Mouse (Mus musculus): ENCODE results near the gene Unc13c. TPM values are rescaled to one million over a fixed set of nuclear protein-coding genes. Genes with fewer than 3 reads are reported as not detected.

Gene Unc13c
- polyA plus RNA-seq, 1 experiment from 2014 or later: 0.02 TPM

GRCm38 (mm10) chr9:73612896-73613295 is 355.9 kb downstream of the Unc13c start:
- ATAC-seq (ENCODE audit: low read depth): no peak
- Histone ChIP-seq H3K4me2 (ENCODE audit: low read depth, low read length) (no peak overlapping the region), H3K27ac (ENCODE audit: low read length) (no peak overlapping the region), H3K9ac (ENCODE audit: low read depth, low read length) (no peak overlapping the region), H3K4me3 (ENCODE audit: low read depth, low read length) (no peak overlapping the region), H3K9me3 (replicated peaks; ENCODE audit: control insufficient read depth, low read length) (no peaks in the 10 kb centered on the region), H3K4me1 (ENCODE audit: control insufficient read depth, low read depth, low read length) (no peaks in the 10 kb centered on the region), H3K36me3 (ENCODE audit: control insufficient read depth, insufficient read depth) (no peaks in the 10 kb centered on the region), H3K27me3 (ENCODE audit: control insufficient read depth, insufficient read depth, low read depth, low read length) (no peaks in the 10 kb centered on the region)
- 52% methylated on average over 4 of the region's 4 CpGs for WGBS (ENCODE audit: insufficient replicate concordance)

GRCm38 (mm10) chr9:73603921-73604320 is 364.8 kb downstream of the Unc13c start:
- Histone ChIP-seq H3K27me3 (ENCODE audit: control insufficient read depth, insufficient read depth, low read depth, low read length) (no peaks in the 10 kb centered on the region), H3K4me3 (ENCODE audit: low read depth, low read length) (no peak overlapping the region), H3K4me1 (ENCODE audit: control insufficient read depth, low read depth, low read length) (no peaks in the 10 kb centered on the region), H3K36me3 (ENCODE audit: control insufficient read depth, insufficient read depth) (no peaks in the 10 kb centered on the region), H3K9me3 (replicated peaks; ENCODE audit: control insufficient read depth, low read length) (no peaks in the 10 kb centered on the region), H3K9ac (ENCODE audit: low read depth, low read length) (no peak overlapping the region), H3K27ac (ENCODE audit: low read length) (no peak overlapping the region), H3K4me2 (ENCODE audit: low read depth, low read length) (no peak overlapping the region)
- no peak for ATAC-seq (ENCODE audit: low read depth)
- WGBS (ENCODE audit: insufficient replicate concordance): 37% methylated on average over 1 of the region's 1 CpGs

DNA sequence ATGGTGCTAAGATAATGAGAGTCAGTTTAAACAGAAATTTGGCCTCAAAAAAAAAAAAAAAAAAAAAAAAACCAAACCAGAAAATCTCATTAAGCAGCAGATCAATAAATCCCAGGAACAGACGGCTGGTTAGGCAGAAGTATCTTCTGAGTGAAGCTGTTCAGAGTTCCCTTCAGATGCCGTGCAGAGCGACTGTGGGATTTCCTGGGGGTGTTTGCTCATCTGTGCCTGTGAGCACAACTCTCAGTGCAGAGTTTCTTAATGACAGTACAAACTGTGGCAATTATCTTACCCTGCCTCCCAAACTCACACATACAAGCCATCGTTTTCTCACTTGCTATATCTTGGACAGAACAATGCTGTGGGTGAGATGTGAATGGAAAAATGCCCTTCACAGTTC is 403.2 kb downstream of the Unc13c start:
- WGBS (ENCODE audit: insufficient replicate concordance): 42% methylated on average over 4 of the region's 4 CpGs
- Histone ChIP-seq H3K9ac (ENCODE audit: low read depth, low read length) (no peak overlapping the region), H3K9me3 (replicated peaks; ENCODE audit: control insufficient read depth, low read length) (no peaks in the 10 kb centered on the region), H3K4me3 (ENCODE audit: low read depth, low read length) (no peak overlapping the region), H3K4me1 (ENCODE audit: control insufficient read depth, low read depth, low read length) (no peaks in the 10 kb centered on the region), H3K4me2 (ENCODE audit: low read depth, low read length) (no peak overlapping the region), H3K27ac (ENCODE audit: low read length) (no peak overlapping the region), H3K36me3 (ENCODE audit: control insufficient read depth, insufficient read depth) (no peaks in the 10 kb centered on the region), H3K27me3 (ENCODE audit: control insufficient read depth, insufficient read depth, low read depth, low read length) (no peaks in the 10 kb centered on the region)
- ATAC-seq (ENCODE audit: low read depth): no peak

DNA sequence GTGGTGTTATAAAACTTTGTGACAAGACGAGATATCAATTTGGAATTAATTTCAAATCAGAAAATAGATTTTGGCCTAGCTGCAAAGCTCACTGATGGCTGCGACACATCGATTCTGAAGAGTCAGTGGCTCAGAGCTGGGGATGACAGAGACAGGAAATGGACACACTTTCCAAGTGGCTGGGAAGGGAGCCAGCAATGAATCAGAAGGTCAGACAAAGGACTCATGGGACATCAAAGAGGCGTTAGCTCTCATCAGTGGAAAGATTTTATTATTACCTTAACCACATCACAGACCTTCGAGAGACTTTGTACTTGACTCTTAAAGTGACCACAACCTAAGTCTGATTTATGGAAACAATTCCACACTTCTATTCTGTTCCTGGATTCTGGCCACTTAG is 408.7 kb downstream of the Unc13c start:
- 56% methylated on average over 5 of the region's 5 CpGs for WGBS (ENCODE audit: insufficient replicate concordance)
- no peak for ATAC-seq (ENCODE audit: low read depth)
- no peak overlapping the region for H3K4me2 ChIP-seq (ENCODE audit: low read depth, low read length)

GRCm38 (mm10) chr9:73557805-73558204 is 411.0 kb downstream of the Unc13c start:
- no peaks in the 10 kb centered on the region for H3K36me3 ChIP-seq (ENCODE audit: control insufficient read depth, insufficient read depth)
- 58% methylated on average over 2 of the region's 2 CpGs for WGBS (ENCODE audit: insufficient replicate concordance)
- H3K4me2 ChIP-seq (ENCODE audit: low read depth, low read length): no peak overlapping the region
- no peaks in the 10 kb centered on the region for H3K27me3 ChIP-seq (ENCODE audit: control insufficient read depth, insufficient read depth, low read depth, low read length)
- H3K4me1 ChIP-seq (ENCODE audit: control insufficient read depth, low read depth, low read length): no peaks in the 10 kb centered on the region
- H3K4me3 ChIP-seq (ENCODE audit: low read depth, low read length): no peak overlapping the region
- H3K9ac ChIP-seq (ENCODE audit: low read depth, low read length): no peak overlapping the region
- H3K9me3 ChIP-seq (replicated peaks; ENCODE audit: control insufficient read depth, low read length): no peaks in the 10 kb centered on the region
- no peak for ATAC-seq (ENCODE audit: low read depth)
- H3K27ac ChIP-seq (ENCODE audit: low read length): no peak overlapping the region

More for the DNA sequence above, 408.7 kb downstream of the Unc13c start:
- no peaks in the 10 kb centered on the region for H3K36me3 ChIP-seq (ENCODE audit: control insufficient read depth, insufficient read depth)
- no peaks in the 10 kb centered on the region for H3K27me3 ChIP-seq (ENCODE audit: control insufficient read depth, insufficient read depth, low read depth, low read length)
- H3K4me3 ChIP-seq (ENCODE audit: low read depth, low read length): no peak overlapping the region
- no peaks in the 10 kb centered on the region for H3K4me1 ChIP-seq (ENCODE audit: control insufficient read depth, low read depth, low read length)
- H3K27ac ChIP-seq (ENCODE audit: low read length): no peak overlapping the region
- H3K9me3 ChIP-seq (replicated peaks; ENCODE audit: control insufficient read depth, low read length): no peaks in the 10 kb centered on the region
- no peak overlapping the region for H3K9ac ChIP-seq (ENCODE audit: low read depth, low read length)

DNA sequence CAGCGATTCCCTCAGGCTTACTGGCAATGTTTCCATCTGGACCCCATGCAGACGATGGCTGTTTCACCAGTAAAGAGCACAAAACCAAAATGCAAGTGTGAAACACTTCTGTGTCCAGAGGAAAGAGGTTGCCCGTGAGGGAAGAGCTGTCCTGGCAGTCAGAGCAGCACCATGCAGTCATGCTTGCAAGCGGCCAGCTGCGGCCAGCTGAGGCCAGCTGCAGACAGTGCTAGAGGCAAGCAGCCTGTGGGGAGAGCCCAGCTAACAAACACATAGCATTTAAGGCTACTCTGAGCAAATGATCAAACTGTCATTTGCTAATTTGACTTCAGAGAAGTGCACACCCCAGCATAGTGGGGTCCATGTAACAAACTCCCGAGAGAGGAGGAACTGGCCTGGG is 413.4 kb downstream of the Unc13c start:
- H3K9ac ChIP-seq (ENCODE audit: low read depth, low read length): no peak overlapping the region
- no peaks in the 10 kb centered on the region for H3K36me3 ChIP-seq (ENCODE audit: control insufficient read depth, insufficient read depth)
- H3K4me2 ChIP-seq (ENCODE audit: low read depth, low read length): no peak overlapping the region
- WGBS (ENCODE audit: insufficient replicate concordance): 63% methylated on average over 6 of the region's 6 CpGs
- no peak overlapping the region for H3K27ac ChIP-seq (ENCODE audit: low read length)
- H3K4me3 ChIP-seq (ENCODE audit: low read depth, low read length): no peak overlapping the region
- no peak for ATAC-seq (ENCODE audit: low read depth)
- H3K4me1 ChIP-seq (ENCODE audit: control insufficient read depth, low read depth, low read length): no peaks in the 10 kb centered on the region
- no peaks in the 10 kb centered on the region for H3K27me3 ChIP-seq (ENCODE audit: control insufficient read depth, insufficient read depth, low read depth, low read length)
- H3K9me3 ChIP-seq (replicated peaks; ENCODE audit: control insufficient read depth, low read length): no peaks in the 10 kb centered on the region

- Histone ChIP-seq H3K9me3 (replicated peaks; ENCODE audit: control insufficient read depth, low read length) (no peaks in the 10 kb centered on the region), H3K4me3 (ENCODE audit: low read depth, low read length) (no peak overlapping the region), H3K27me3 (ENCODE audit: control insufficient read depth, insufficient read depth, low read depth, low read length) (no peaks in the 10 kb centered on the region), H3K27ac (ENCODE audit: low read length) (no peak overlapping the region), H3K9ac (ENCODE audit: low read depth, low read length) (no peak overlapping the region), H3K4me2 (ENCODE audit: low read depth, low read length) (no peak overlapping the region), H3K4me1 (ENCODE audit: control insufficient read depth, low read depth, low read length) (no peaks in the 10 kb centered on the region), H3K36me3 (ENCODE audit: control insufficient read depth, insufficient read depth) (no peaks in the 10 kb centered on the region)
- WGBS (ENCODE audit: insufficient replicate concordance): 40% methylated on average over 3 of the region's 3 CpGs
- ATAC-seq (ENCODE audit: low read depth): no peak
These were observed 496.2 kb downstream of the Unc13c start for GRCm38 (mm10) chr9:73472568-73472967.

- Histone ChIP-seq H3K4me3 (ENCODE audit: low read depth, low read length) (no peak overlapping the region), H3K4me2 (ENCODE audit: low read depth, low read length) (no peak overlapping the region), H3K9ac (ENCODE audit: low read depth, low read length) (no peak overlapping the region), H3K27me3 (ENCODE audit: control insufficient read depth, insufficient read depth, low read depth, low read length) (no peaks in the 10 kb centered on the region), H3K4me1 (ENCODE audit: control insufficient read depth, low read depth, low read length) (no peaks in the 10 kb centered on the region), H3K27ac (ENCODE audit: low read length) (no peak overlapping the region), H3K36me3 (ENCODE audit: control insufficient read depth, insufficient read depth) (no peaks in the 10 kb centered on the region), H3K9me3 (replicated peaks; ENCODE audit: control insufficient read depth, low read length) (no peaks in the 10 kb centered on the region)
- WGBS (ENCODE audit: insufficient replicate concordance): 46% methylated on average over 2 of the region's 2 CpGs
- ATAC-seq (ENCODE audit: low read depth): no peak
These were observed 506.7 kb downstream of the Unc13c start for GRCm38 (mm10) chr9:73462027-73462426.

DNA sequence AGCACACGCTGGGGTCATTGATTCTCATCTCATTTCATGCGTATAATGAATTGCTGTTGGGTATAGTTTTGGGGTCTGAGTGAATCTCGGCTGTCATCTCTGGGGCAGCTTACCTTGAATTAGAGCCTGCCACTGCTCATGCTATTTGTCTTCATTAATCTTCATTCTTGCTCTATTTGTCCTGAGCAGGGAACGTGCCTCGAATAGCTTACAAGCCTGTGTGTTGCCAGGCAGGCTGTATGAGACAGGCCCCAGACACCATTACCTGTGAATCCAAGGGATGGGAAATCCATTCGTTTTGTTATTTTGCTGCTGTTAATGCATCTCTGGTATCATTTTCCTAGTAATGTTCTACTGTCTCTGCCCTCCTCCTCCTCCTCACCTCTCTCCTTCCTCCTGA is 518.8 kb downstream of the Unc13c start:
- Histone ChIP-seq H3K9ac (ENCODE audit: low read depth, low read length) (no peak overlapping the region), H3K27ac (ENCODE audit: low read length) (no peak overlapping the region), H3K4me3 (ENCODE audit: low read depth, low read length) (no peak overlapping the region), H3K4me2 (ENCODE audit: low read depth, low read length) (no peak overlapping the region), H3K27me3 (ENCODE audit: control insufficient read depth, insufficient read depth, low read depth, low read length) (no peaks in the 10 kb centered on the region), H3K9me3 (replicated peaks; ENCODE audit: control insufficient read depth, low read length) (no peaks in the 10 kb centered on the region), H3K36me3 (ENCODE audit: control insufficient read depth, insufficient read depth) (no peaks in the 10 kb centered on the region), H3K4me1 (ENCODE audit: control insufficient read depth, low read depth, low read length) (no peaks in the 10 kb centered on the region)
- WGBS (ENCODE audit: insufficient replicate concordance): 58% methylated on average over 6 of the region's 6 CpGs
- ATAC-seq (ENCODE audit: low read depth): no peak

DNA sequence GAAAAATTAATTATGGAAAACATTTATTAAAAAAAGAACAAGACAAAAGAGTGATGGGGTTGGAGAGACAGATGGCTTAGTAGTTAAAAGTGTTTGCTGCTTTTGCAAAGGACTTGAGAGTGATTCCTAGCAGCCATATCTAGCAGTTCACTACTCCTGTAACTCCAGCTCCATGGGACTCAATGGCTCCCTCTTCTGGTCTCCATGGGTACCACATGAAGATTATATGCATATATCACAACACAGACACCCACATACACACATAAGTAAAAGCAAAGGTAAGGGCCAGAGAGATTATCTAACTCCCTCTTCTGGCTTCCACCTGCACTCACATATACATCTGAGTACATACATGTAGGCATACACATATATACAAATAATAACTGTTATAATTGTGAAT is 519.5 kb downstream of the Unc13c start:
- no peaks in the 10 kb centered on the region for H3K9me3 ChIP-seq (replicated peaks; ENCODE audit: control insufficient read depth, low read length)
- ATAC-seq (ENCODE audit: low read depth): no peak

More for the DNA sequence above, 519.5 kb downstream of the Unc13c start:
- Histone ChIP-seq H3K9ac (ENCODE audit: low read depth, low read length) (no peak overlapping the region), H3K36me3 (ENCODE audit: control insufficient read depth, insufficient read depth) (no peaks in the 10 kb centered on the region), H3K27ac (ENCODE audit: low read length) (no peak overlapping the region), H3K4me2 (ENCODE audit: low read depth, low read length) (no peak overlapping the region), H3K4me3 (ENCODE audit: low read depth, low read length) (no peak overlapping the region), H3K4me1 (ENCODE audit: control insufficient read depth, low read depth, low read length) (no peaks in the 10 kb centered on the region), H3K27me3 (ENCODE audit: control insufficient read depth, insufficient read depth, low read depth, low read length) (no peaks in the 10 kb centered on the region)

All from liver, embryonic 16.5 days (tissue).